Mouse (Mus musculus) kidney, embryonic 15.5 days (tissue): ENCODE measurements around the gene Wdr11. TPM values are rescaled to one million over a fixed set of nuclear protein-coding genes. Genes with fewer than 3 reads are reported as not detected.

ENCODE experiments used
- ATAC-seq: fragments of 200-750 bp; cut with Nextera tagmentation; replicated peaks from 2 replicates; pipeline ENCODE4 v1.8.0; 2017; ENCODE audit warnings: moderate TSS enrichment; ENCODE audit not compliant: low FRiP score
- H3K27ac ChIP-seq: fragments of 300-500 bp; sonication (generic); 2 replicates; pipeline ENCODE4 v1.5.1; 2015; ENCODE audit warnings: mild to moderate bottlenecking, inconsistent platforms
- H3K27me3 ChIP-seq: fragments of 300-500 bp; sonication (generic); 2 replicates; pipeline ENCODE4 v1.6.1; 2015; ENCODE audit warnings: inconsistent platforms
- H3K36me3 ChIP-seq: fragments of 300-500 bp; sonication (generic); 2 replicates; pipeline ENCODE4 v1.6.1; 2015; ENCODE audit warnings: inconsistent platforms
- H3K4me1 ChIP-seq: fragments of 300-500 bp; sonication (generic); 2 replicates; pipeline ENCODE4 v1.6.1; 2015; ENCODE audit warnings: inconsistent platforms
- H3K4me2 ChIP-seq: fragments of 300-500 bp; sonication (generic); 2 replicates; pipeline ENCODE4 v1.6.1; 2015; ENCODE audit warnings: moderate library complexity, mild to moderate bottlenecking, inconsistent platforms
- H3K4me3 ChIP-seq: fragments of 300-500 bp; sonication (generic); replicated peaks from 2 replicates; pipeline ENCODE4 v1.5.1; 2015; ENCODE audit warnings: mild to moderate bottlenecking, inconsistent platforms
- H3K9ac ChIP-seq: fragments of 300-500 bp; sonication (generic); 2 replicates; pipeline ENCODE4 v1.6.1; 2015; ENCODE audit warnings: mild to moderate bottlenecking, inconsistent platforms
- H3K9me3 ChIP-seq: fragments of 300-500 bp; sonication (generic); replicated peaks from 2 replicates; pipeline ENCODE4 v1.6.1; 2016; ENCODE audit warnings: inconsistent platforms
- WGBS: fragments of 180-500 bp; shearing (Covaris S2); methylation state at CpG from one replicate; pipeline ENCODE4 v1.1.7; 2015; ENCODE audit warnings: mixed read lengths; 5-methylcytosine and 5-hydroxymethylcytosine counted together
- polyA plus RNA-seq: library from polyadenylated mRNA; unstranded; fragments of >200 nt; fragmentation: Nextera tagmentation; extraction: Ambion mirVana; gene quantifications from 2 replicates; pipeline ENCODE4 v1.2.1, GENCODE M21; 2015

The Wdr11 gene
- 46.5 and 48.7 TPM in 2 replicates for polyA plus RNA-seq

GRCm38 (mm10) chr7:129591371-129592131 is at the start of gene Wdr11:
Gene Wdr11 (plus strand): TSS chr7:129591863.
- Histone ChIP-seq H3K4me3 (peak within 1 kb of the TSS; percentile 85), H3K4me2 (peak within 1 kb of the TSS; percentile 62), H3K27ac (peak within 1 kb of the TSS; percentile 98), H3K9ac (peak within 1 kb of the TSS; percentile 79), H3K27me3 (no peaks in the 10 kb centered on the region), H3K9me3 (no peaks in the 10 kb centered on the region), H3K4me1 (peaks cover 17% of the 10 kb centered on the region), H3K36me3 (peaks cover 11% of the 10 kb centered on the region)
- 3% methylated on average over 37 of the region's 37 CpGs for WGBS
- ATAC-seq: peak; percentile 93

DNA sequence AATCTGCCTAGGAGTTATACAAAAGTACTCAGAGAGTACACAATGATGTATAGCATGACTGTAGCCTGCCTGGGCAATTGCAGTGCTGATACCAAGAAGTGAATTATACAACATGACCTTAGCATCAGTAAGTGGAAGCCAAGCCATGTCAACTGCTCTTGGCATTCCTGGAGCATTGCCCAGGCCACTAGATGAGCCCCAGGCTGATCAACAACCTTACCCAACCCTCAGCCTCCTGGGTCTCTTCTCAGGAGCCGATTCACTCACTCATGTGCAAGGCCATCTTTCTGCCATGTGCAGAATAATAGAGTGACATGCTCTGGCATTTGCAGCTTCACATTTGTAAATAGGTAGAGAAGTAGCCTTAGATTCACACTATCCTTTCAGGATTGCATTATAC is 24.1 kb upstream of the Wdr11 start:
- WGBS: 91% methylated on average over 1 of the region's 1 CpGs
- no peak overlapping the region for H3K27ac ChIP-seq

DNA sequence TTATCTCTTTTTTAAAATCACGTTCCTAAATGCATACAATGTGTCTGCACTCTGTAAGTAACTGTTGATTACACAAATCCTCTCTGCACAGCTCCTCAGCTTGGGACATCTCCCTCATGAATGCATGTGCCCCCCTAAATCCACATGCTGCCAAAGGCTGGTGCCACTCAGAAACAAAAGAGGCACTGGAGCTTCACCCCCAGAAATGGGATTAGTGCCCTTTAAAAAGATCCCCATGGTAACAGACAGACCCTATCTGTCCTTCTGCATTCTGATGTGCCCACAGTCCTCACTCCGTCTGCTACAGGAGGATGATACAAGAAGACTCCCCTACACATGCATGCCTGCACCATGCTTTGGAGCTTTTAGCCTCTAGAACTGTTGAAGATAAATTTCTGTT is 23.3 kb upstream of the Wdr11 start:
- 75% methylated on average over 2 of the region's 2 CpGs for WGBS
- Histone ChIP-seq H3K9me3 (no peaks in the 10 kb centered on the region), H3K9ac (no peak overlapping the region), H3K4me3 (no peak overlapping the region), H3K4me2 (no peak overlapping the region), H3K4me1 (no peaks in the 10 kb centered on the region), H3K27me3 (no peaks in the 10 kb centered on the region), H3K36me3 (no peaks in the 10 kb centered on the region), H3K27ac (no peak overlapping the region)
- ATAC-seq: no peak

More for the DNA sequence above, 24.1 kb upstream of the Wdr11 start:
- Histone ChIP-seq H3K27me3 (no peaks in the 10 kb centered on the region), H3K9me3 (no peaks in the 10 kb centered on the region), H3K4me2 (no peak overlapping the region), H3K4me1 (no peaks in the 10 kb centered on the region), H3K4me3 (no peak overlapping the region), H3K36me3 (no peaks in the 10 kb centered on the region), H3K9ac (no peak overlapping the region)
- no peak for ATAC-seq

DNA sequence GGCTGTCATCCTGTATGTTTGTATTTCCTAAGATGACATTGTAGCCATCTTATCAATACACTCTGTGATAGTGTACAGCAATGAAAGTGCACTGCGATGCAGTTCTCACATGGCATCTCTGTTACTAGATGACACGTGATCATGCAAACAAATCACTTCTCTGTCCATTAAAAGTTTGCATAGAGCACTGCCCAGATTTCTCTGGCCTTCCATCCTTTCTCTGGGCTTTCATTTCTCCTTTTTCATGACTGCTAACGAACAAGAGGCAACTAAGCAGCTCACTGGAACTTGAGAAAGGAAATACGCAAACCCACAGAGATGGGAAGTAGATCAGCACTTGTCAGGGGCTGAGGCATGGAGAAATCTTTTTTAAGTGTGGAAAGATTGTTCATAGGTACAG is 17.2 kb upstream of the Wdr11 start:
- no peak overlapping the region for H3K9ac ChIP-seq

DNA sequence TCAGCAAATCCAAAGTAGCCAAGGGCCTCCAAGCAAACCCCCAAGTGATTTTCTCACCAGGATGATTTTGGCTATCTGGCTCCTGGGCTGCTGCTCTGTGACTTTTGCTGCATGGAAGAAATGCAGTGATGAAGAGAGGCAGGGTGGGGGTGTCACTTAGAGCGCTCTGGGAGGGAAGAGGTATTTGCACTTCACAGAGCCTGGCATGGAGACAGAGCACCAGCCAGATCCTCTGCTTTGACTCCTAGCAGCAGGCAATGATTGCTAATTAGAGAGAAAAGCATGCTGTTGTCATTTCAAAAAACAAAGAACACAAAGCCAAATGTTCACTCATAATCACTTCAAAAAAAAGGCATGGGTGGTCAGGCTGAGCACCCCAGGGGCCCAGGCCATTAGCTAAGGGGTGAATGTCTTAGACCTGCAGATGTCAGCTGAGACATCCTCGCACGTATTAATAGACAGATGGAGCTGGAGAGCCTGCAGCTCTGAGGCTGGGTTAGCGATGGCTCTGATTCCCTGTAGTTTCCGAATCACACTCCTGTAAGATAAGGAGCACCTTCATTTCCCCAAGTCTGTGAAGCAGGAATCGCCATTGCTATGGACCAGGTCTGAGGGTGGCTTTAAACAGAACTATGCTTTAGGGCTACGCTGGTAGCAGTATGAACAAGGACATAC is 16.4 kb upstream of the Wdr11 start:
- WGBS: 25% methylated on average over 7 of the region's 7 CpGs
- H3K9me3 ChIP-seq: no peaks in the 10 kb centered on the region
- H3K4me1 ChIP-seq: no peaks in the 10 kb centered on the region
- no peaks in the 10 kb centered on the region for H3K36me3 ChIP-seq
- no peak overlapping the region for H3K27ac ChIP-seq
- no peak overlapping the region for H3K4me2 ChIP-seq
- H3K9ac ChIP-seq: no peak overlapping the region
- H3K4me3 ChIP-seq: no peak overlapping the region
- no peak for ATAC-seq
- H3K27me3 ChIP-seq: no peaks in the 10 kb centered on the region

More for the DNA sequence above, 17.2 kb upstream of the Wdr11 start:
- Histone ChIP-seq H3K36me3 (no peaks in the 10 kb centered on the region), H3K9me3 (no peaks in the 10 kb centered on the region), H3K27me3 (no peaks in the 10 kb centered on the region), H3K4me1 (no peaks in the 10 kb centered on the region), H3K4me2 (no peak overlapping the region), H3K4me3 (no peak overlapping the region), H3K27ac (no peak overlapping the region)
- ATAC-seq: no peak
- 72% methylated on average over 4 of the region's 4 CpGs for WGBS

- Histone ChIP-seq H3K4me2 (peak overlapping the region; percentile 62), H3K4me1 (peaks cover 17% of the 10 kb centered on the region), H3K27me3 (no peaks in the 10 kb centered on the region), H3K27ac (peak overlapping the region; percentile 98), H3K36me3 (peaks cover 18% of the 10 kb centered on the region), H3K4me3 (peak overlapping the region; percentile 85), H3K9ac (peak overlapping the region; percentile 79), H3K9me3 (no peaks in the 10 kb centered on the region)
- peak; percentile 48; the same call in 1 of the 2 replicates for ATAC-seq
- WGBS: under 1% methylated on average over 13 of the region's 13 CpGs
Measured at GRCm38 (mm10) chr7:129592132-129592745, 576 bp downstream of the Wdr11 start.

DNA sequence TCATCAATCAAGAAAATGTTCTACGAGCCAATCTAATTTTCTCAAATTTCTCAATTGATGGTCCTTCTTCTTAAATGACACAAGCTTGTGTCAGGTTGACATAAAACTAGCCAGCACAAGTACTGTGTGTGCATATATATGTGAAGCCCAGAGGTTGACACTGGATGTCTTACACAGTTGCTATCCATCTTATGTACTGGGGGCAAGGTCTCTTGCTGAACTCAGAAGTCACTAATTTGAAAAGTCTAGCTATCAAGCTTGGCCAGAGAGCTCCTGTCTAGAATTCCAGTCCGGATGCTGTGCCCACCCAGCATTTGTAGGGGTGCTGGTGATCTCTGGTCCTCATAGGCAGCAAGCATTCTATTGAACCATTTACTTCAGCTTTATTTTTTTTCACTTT is 5.5 kb downstream of the Wdr11 start:
- H3K9ac ChIP-seq: no peak overlapping the region
- H3K27me3 ChIP-seq: no peaks in the 10 kb centered on the region
- peaks cover 13% of the 10 kb centered on the region for H3K4me1 ChIP-seq
- peaks cover 51% of the 10 kb centered on the region for H3K36me3 ChIP-seq
- H3K4me3 ChIP-seq: no peak overlapping the region
- no peaks in the 10 kb centered on the region for H3K9me3 ChIP-seq
- no peak for ATAC-seq
- 94% methylated on average over 2 of the region's 2 CpGs for WGBS
- no peak overlapping the region for H3K27ac ChIP-seq
- H3K4me2 ChIP-seq: no peak overlapping the region

- Histone ChIP-seq H3K4me2 (no peak overlapping the region), H3K27me3 (no peaks in the 10 kb centered on the region), H3K36me3 (peaks cover 91% of the 10 kb centered on the region), H3K4me3 (no peak overlapping the region), H3K27ac (no peak overlapping the region), H3K9me3 (no peaks in the 10 kb centered on the region), H3K4me1 (no peaks in the 10 kb centered on the region), H3K9ac (no peak overlapping the region)
- no peak for ATAC-seq
- 93% methylated on average over 8 of the region's 8 CpGs for WGBS
Measured at GRCm38 (mm10) chr7:129606291-129606690, 14.6 kb downstream of the Wdr11 start.

DNA sequence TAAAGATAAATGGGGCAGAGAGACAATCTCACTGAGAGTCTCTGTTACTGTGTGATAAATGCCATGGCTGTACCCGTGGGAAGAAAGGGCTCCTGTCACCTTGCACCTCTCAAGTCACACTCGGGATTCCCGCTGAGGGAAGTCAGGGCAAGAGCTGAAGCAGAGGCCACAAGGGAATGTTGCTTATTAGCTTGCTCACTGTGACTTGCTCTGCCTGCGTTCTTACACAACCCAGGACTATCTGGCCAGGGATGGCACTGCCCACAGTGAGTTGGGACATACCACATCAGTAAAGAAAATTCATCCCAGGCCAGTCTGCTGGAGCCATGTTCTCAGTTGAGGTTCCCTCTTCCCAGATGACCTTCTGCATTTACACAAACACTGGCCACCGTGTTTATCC is 29.5 kb downstream of the Wdr11 start:
- H3K4me3 ChIP-seq: no peak overlapping the region
- ATAC-seq: no peak
- H3K9me3 ChIP-seq: no peaks in the 10 kb centered on the region
- H3K4me1 ChIP-seq: no peaks in the 10 kb centered on the region
- no peak overlapping the region for H3K4me2 ChIP-seq
- peaks cover 90% of the 10 kb centered on the region for H3K36me3 ChIP-seq
- H3K27me3 ChIP-seq: no peaks in the 10 kb centered on the region
- WGBS: 87% methylated on average over 5 of the region's 5 CpGs
- no peak overlapping the region for H3K27ac ChIP-seq
- no peak overlapping the region for H3K9ac ChIP-seq

- no peak overlapping the region for H3K9ac ChIP-seq
- no peaks in the 10 kb centered on the region for H3K9me3 ChIP-seq
- H3K27me3 ChIP-seq: no peaks in the 10 kb centered on the region
- H3K4me2 ChIP-seq: no peak overlapping the region
- ATAC-seq: no peak
- no peak overlapping the region for H3K27ac ChIP-seq
- 0 out of 2 replicates have a peak, but pooled peaks cover 4% of the 10 kb centered on the region for H3K4me1 ChIP-seq
- H3K4me3 ChIP-seq: no peak overlapping the region
- 94% methylated on average over 7 of the region's 7 CpGs for WGBS
- peaks cover 96% of the 10 kb centered on the region for H3K36me3 ChIP-seq
Measured at GRCm38 (mm10) chr7:129630351-129630750, 38.7 kb downstream of the Wdr11 start.

DNA sequence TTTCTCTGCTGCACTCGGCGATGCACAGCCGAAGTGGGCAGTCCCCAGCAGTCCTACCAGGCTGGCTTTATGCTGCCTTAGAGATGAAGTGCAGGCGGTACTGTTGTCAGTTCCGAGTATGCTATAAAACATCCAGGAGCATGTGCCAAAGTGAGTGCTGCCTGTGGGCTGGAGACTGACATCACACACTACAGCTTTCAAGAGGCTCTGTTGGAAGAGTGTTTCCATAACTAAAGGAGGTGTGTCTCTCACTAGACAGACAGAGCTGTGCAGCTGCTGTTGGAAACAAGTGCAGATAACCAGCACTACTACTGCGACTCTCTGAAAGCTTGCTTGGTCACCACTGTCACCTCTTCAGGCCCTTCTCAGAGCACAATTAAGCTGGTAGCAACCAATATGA is 39.8 kb downstream of the Wdr11 start:
- H3K4me1 ChIP-seq: peaks cover 13% of the 10 kb centered on the region; the same call in 1 of the 2 replicates
- no peak for ATAC-seq
- no peaks in the 10 kb centered on the region for H3K27me3 ChIP-seq
- H3K4me3 ChIP-seq: no peak overlapping the region
- 91% methylated on average over 6 of the region's 6 CpGs for WGBS
- H3K27ac ChIP-seq: no peak overlapping the region
- H3K9me3 ChIP-seq: no peaks in the 10 kb centered on the region
- no peak overlapping the region for H3K4me2 ChIP-seq
- H3K36me3 ChIP-seq: peaks cover 94% of the 10 kb centered on the region
- H3K9ac ChIP-seq: no peak overlapping the region
